Mouse (Mus musculus) forebrain, embryonic 15.5 days (tissue): ENCODE data around the gene Lclat1. TPM values are rescaled to one million over a fixed set of nuclear protein-coding genes. Genes with fewer than 3 reads are reported as not detected.
"Not testable (repeated sequence)": the region's sequence is repeated elsewhere in the genome, so short reads cannot be mapped to it uniquely, and the experiment has no call there.

Source experiments
- ATAC-seq: fragments of 200-750 bp; cut with Nextera tagmentation; replicated peaks from 2 replicates; pipeline ENCODE4 v1.8.0; 2017; ENCODE audit warnings: mild to moderate bottlenecking, moderate TSS enrichment, moderate library complexity
- H3K27ac ChIP-seq: fragments of 300-500 bp; sonication (generic); replicated peaks from 2 replicates; pipeline ENCODE4 v1.5.1; 2015; ENCODE audit warnings: mild to moderate bottlenecking, inconsistent platforms
- H3K27me3 ChIP-seq: fragments of 300-500 bp; sonication (generic); 2 replicates; pipeline ENCODE4 v1.6.1; 2015; ENCODE audit warnings: inconsistent platforms
- H3K36me3 ChIP-seq: fragments of 300-500 bp; sonication (generic); 2 replicates; pipeline ENCODE4 v1.6.1; 2015; ENCODE audit warnings: mild to moderate bottlenecking, inconsistent platforms
- H3K4me1 ChIP-seq: fragments of 300-500 bp; sonication (generic); 2 replicates; pipeline ENCODE4 v1.6.1; 2015; ENCODE audit warnings: inconsistent platforms
- H3K4me2 ChIP-seq: fragments of 300-500 bp; sonication (generic); replicated peaks from 2 replicates; pipeline ENCODE4 v1.6.1; 2015; ENCODE audit warnings: mild to moderate bottlenecking, inconsistent platforms
- H3K4me3 ChIP-seq: fragments of 300-500 bp; sonication (generic); 2 replicates; pipeline ENCODE4 v1.5.1; 2015; ENCODE audit warnings: mild to moderate bottlenecking, inconsistent platforms
- H3K9ac ChIP-seq: fragments of 300-500 bp; sonication (generic); replicated peaks from 2 replicates; pipeline ENCODE4 v1.6.1; 2015; ENCODE audit warnings: mild to moderate bottlenecking, inconsistent platforms
- H3K9me3 ChIP-seq: fragments of 300-500 bp; sonication (generic); 2 replicates; pipeline ENCODE4 v1.6.1; 2016; ENCODE audit warnings: inconsistent platforms
- WGBS: fragments of 180-500 bp; shearing (Covaris S2); methylation state at CpG from one replicate; pipeline ENCODE4 v1.1.7; 2015; ENCODE audit warnings: mixed read lengths; 5-methylcytosine and 5-hydroxymethylcytosine counted together
- polyA plus RNA-seq: library from polyadenylated mRNA; unstranded; fragments of >200 nt; fragmentation: Nextera tagmentation; extraction: Ambion mirVana; gene quantifications from 2 replicates; pipeline ENCODE4 v1.2.1, GENCODE M21; 2015

The Lclat1 gene
- polyA plus RNA-seq, 1 experiment from 2014 or later, result 7.9 TPM

DNA sequence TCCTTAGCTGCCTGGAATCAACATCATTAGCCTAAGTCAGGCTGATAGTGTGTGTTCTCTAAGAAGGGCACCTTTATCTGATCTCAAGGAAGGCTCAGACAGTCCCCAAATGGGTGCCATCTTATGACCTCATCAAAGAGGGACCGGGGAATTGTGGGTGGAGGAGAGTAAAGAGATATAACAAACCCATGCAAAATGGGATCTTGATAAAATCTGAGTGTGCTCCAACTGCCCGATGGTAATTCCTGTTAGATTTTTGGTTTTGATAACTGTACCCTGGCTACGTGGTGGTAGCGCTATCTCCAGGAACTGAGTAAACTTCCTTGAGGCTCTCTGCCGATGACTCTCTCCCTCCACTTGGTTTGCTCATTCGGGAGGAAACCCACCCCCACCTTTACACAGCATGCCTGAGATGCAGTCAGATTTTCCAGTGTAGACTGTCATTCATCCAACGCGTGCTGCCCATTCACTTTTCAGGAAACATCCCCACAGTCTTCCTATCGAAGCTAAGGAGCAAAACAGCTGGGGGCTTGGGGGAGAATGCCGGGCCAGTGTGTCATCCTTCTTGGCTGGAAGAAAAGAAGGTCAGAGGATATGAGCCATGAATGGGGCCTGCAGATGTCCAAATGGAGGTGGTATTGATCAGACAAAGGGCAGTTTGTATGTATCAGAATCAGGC lies 145.6 kb downstream of the Lclat1 start:
- H3K4me2 ChIP-seq, result no peak overlapping the region
- H3K4me1 ChIP-seq, result no peaks in the 10 kb centered on the region
- H3K4me3 ChIP-seq, result no peak overlapping the region
- no peak for ATAC-seq
- WGBS, result 88% methylated on average over 10 of the region's 10 CpGs
- no peak overlapping the region for H3K9ac ChIP-seq
- H3K9me3 ChIP-seq, result no peaks in the 10 kb centered on the region
- no peak overlapping the region for H3K27ac ChIP-seq
- H3K27me3 ChIP-seq, result no peaks in the 10 kb centered on the region
- H3K36me3 ChIP-seq, result no peaks in the 10 kb centered on the region

DNA sequence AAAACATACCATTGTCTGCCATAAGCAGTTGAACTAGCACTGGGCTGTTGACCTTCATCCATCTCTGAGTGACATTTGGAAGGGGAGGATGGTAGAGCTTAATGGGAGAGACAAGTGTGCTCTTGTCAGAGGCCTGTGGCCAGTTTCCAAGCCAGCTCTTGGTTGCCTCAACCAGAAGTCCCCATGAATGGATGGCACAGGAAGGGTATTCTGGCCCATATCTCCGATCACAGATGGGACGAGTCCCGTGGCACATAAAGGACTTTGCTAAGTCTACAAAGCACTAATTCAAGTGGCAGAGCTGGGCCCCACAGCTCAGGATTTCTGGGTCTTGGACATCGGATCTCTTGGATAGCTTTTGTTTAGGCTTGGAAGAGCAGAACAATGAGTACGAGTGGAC lies 148.0 kb downstream of the Lclat1 start:
- H3K4me2 ChIP-seq, result no peak overlapping the region
- no peak for ATAC-seq
- no peaks in the 10 kb centered on the region for H3K4me1 ChIP-seq
- WGBS, result 79% methylated on average over 5 of the region's 5 CpGs
- no peak overlapping the region for H3K9ac ChIP-seq
- H3K9me3 ChIP-seq, result no peaks in the 10 kb centered on the region
- no peaks in the 10 kb centered on the region for H3K27me3 ChIP-seq
- no peak overlapping the region for H3K4me3 ChIP-seq
- no peak overlapping the region for H3K27ac ChIP-seq
- no peaks in the 10 kb centered on the region for H3K36me3 ChIP-seq

DNA sequence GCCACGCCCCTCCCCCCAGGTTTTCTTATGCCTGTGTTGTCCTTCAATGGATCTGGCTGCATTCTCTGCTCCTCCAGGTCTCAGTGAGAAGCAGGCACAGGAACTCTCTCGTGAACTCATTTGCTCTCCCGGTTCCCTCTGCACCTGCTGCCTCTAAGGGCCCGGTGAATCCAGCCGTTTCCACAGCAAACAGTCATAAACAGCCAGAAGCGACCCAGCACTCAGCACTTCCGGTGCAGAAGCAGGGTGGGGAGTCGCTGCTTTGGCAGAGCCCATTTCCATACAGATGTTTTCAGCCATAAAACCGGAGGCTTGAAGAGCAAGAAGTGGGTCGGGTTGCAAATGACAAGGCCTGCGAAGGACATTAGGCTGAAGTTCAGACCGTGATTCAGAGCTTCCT lies 150.8 kb downstream of the Lclat1 start:
- Histone ChIP-seq H3K27ac (no peak overlapping the region), H3K36me3 (no peaks in the 10 kb centered on the region), H3K9ac (no peak overlapping the region), H3K4me1 (no peaks in the 10 kb centered on the region), H3K4me2 (no peak overlapping the region), H3K4me3 (no peak overlapping the region), H3K9me3 (no peaks in the 10 kb centered on the region), H3K27me3 (no peaks in the 10 kb centered on the region)
- WGBS, result 62% methylated on average over 12 of the region's 12 CpGs
- ATAC-seq, result no peak

DNA sequence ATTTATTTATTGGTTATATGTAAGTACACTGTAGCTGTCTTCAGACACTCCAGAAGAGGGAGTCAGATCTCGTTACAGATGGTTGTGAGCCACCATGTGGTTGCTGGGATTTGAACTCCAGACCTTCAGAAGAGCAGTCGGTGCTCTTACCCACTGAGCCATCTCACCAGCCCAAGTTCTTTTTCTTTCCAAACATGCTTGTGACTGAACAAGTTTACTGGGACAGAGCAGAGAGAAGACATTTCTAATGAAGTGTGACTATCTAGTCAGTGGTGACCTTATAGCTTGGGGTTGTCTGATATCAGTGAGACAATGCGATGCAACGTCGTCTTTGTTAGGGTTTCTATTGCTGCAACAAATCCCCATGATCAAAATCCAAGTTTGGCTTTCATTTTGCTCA lies 151.5 kb downstream of the Lclat1 start:
- not testable (repeated sequence) for H3K4me3 ChIP-seq, H3K9ac ChIP-seq, H3K27ac ChIP-seq, H3K9me3 ChIP-seq, ATAC-seq, H3K27me3 ChIP-seq, H3K36me3 ChIP-seq, H3K4me1 ChIP-seq, H3K4me2 ChIP-seq
- 95% methylated on average over 5 of the region's 5 CpGs for WGBS

DNA sequence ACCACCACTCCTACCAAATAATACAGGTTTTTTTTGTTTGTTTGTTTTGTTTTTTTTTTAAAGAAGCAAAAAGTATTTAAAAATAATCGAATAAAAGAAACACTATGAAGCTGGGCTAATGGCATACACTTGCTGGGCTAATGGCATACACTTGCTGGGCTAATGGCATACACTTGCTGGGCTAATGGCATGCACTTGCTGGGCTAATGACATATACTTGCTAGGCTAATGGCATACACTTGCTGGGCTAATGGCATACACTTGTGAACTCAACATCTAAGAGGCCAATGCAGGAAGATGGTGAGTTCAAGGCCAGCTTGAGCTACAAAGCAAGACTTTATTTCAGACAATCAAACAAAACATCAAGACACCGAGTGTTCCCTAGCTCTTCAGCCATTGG lies 154.8 kb downstream of the Lclat1 start:
- Histone ChIP-seq H3K27me3 (no peaks in the 10 kb centered on the region), H3K9ac (no peak overlapping the region), H3K4me3 (no peak overlapping the region), H3K36me3 (no peaks in the 10 kb centered on the region), H3K4me2 (no peak overlapping the region), H3K27ac (no peak overlapping the region), H3K4me1 (no peaks in the 10 kb centered on the region), H3K9me3 (no peaks in the 10 kb centered on the region)
- 92% methylated on average over 2 of the region's 2 CpGs for WGBS
- ATAC-seq, result no peak

DNA sequence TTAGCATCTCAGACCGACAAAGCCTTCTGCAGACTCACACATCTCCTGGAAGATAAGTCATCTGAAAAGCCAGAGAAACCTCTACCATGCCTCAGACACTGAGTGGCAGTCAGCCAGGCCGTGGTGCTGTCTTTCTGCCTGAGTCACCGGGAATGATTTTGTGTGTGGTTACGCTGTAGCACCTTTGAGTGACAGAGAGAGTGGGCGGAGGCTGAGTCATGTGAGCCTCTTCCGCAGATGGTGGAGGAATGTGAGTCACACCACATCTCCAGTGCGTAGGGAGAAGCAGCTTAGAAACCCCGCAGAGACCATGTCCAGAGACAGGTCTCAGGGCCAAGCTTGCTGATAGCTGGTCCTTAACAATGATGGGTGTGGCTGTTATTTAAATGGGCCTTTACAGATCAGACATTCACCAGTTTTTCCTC lies 155.3 kb downstream of the Lclat1 start:
- ATAC-seq, result no peak

DNA sequence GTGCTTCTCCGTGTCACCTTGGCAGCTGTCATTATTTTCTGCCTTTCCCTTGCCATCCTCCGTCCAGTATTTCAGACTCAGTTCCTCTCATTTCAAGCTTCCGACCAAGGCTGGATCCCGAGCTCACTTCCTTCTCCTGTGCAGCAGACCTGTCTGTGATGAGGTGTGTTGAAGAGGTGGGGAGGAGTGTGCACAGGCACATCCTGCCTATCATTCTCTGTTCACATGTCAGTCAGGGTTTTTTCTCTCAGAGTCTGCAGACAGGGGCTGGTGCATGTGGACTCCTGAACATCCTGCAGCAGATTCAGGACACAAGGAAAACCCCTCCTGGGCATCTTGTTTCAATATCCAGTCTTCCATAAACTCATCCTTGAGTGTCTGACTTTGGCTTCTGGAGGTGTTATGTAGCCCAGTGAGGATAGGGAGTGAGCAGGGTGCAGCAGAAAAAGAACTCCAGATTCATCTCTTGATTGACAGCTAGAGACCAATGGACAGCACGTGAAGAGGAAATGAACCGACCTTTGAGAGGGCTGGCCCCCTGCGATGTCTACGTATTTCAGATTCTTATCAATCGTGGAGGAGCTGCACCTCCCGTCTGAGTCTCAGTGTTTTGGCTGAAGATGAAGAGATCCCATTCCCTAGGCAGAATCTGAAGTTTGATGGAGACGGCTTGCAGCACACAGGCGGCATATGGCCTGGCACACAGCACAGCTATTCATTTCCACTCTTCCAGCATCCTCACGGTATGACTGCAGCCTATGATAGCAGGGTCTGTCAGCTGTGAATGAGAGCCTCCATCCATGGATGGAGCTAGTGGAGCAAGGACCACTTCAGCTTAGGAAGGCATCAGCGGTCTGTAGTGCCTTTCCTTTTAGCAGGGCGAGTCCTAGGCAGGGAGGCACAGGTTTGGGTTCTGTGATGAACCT lies 163.3 kb downstream of the Lclat1 start:
- no peak overlapping the region for H3K4me2 ChIP-seq
- ATAC-seq, result peak; percentile 80
- H3K27me3 ChIP-seq, result no peaks in the 10 kb centered on the region
- H3K27ac ChIP-seq, result peak overlapping the region; percentile 57; the same call in 1 of the 2 replicates
- WGBS, result 70% methylated on average over 15 of the region's 15 CpGs
- H3K36me3 ChIP-seq, result no peaks in the 10 kb centered on the region
- H3K9ac ChIP-seq, result no peak overlapping the region
- H3K4me3 ChIP-seq, result no peak overlapping the region
- peaks cover 3% of the 10 kb centered on the region; the same call in 1 of the 2 replicates for H3K4me1 ChIP-seq
- H3K9me3 ChIP-seq, result no peaks in the 10 kb centered on the region

More for the DNA sequence above, 155.3 kb downstream of the Lclat1 start:
- H3K9ac ChIP-seq, result no peak overlapping the region
- H3K9me3 ChIP-seq, result no peaks in the 10 kb centered on the region
- H3K4me2 ChIP-seq, result no peak overlapping the region
- no peaks in the 10 kb centered on the region for H3K27me3 ChIP-seq
- no peaks in the 10 kb centered on the region for H3K4me1 ChIP-seq
- WGBS, result 89% methylated on average over 8 of the region's 8 CpGs
- H3K4me3 ChIP-seq, result no peak overlapping the region
- H3K36me3 ChIP-seq, result no peaks in the 10 kb centered on the region
- H3K27ac ChIP-seq, result no peak overlapping the region

DNA sequence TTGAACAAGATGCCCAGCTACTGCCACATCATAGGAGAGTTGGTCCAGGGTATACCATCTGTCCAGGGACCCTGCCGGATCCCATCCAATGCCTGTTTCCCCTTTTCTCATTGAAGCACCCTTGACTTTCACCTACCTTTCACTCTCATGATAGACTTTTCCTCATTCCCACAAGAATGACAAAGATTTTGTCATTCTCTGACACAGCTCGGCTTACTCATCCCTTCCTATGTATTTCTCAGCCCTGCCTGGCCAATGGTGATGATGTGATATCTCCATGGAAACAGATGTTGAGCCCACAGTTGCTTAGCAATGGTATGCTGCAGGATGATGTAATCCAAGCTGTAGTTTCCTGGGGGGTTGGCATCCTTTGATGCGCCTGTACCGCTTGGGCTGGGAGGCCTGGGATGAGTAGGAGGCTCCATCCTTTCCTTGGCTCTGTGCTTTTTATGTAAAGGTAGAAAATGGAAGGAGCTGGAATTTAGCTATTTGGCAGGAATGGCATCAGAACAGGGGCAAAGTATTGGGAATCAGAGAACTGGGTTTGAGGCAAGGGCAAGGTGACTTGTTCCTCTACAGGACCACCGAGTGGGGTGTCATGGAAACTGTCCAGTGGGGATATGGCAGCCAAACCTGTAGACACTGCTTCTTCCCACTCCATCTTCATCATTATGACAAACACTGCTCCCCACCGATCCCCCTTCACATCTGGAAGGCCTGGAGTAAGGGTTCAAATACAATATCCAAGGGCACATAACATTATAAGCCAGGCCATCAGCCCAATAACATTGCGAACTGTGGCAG lies 164.2 kb downstream of the Lclat1 start:
- 78% methylated on average over 7 of the region's 7 CpGs for WGBS

DNA sequence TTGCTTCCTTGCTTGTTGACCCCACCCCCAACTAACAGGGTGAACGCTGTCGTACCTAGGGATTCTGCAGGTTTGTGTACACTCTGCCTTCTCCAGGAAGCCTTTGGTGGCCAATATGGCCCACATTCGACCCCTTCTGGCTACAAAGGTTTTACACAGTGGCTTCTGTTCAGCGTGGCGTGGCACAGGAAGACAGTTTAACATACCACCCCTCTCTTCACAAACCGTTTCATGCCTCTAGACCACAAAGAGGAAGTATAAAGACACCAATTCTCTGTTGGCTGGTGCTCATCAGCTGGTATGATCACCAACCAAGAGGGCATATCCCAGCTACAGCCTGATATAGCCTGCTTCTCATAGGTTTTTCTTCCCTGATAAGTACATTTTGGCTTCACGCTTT lies 166.0 kb downstream of the Lclat1 start:
- ATAC-seq, result no peak
- no peak overlapping the region for H3K9ac ChIP-seq
- WGBS, result 84% methylated on average over 7 of the region's 7 CpGs

More for the DNA sequence above, 164.2 kb downstream of the Lclat1 start:
- Histone ChIP-seq H3K27me3 (no peaks in the 10 kb centered on the region), H3K27ac (peak overlapping the region; percentile 57; the same call in 1 of the 2 replicates), H3K9ac (no peak overlapping the region), H3K36me3 (no peaks in the 10 kb centered on the region), H3K4me2 (no peak overlapping the region), H3K4me1 (peaks cover 3% of the 10 kb centered on the region; the same call in 1 of the 2 replicates), H3K9me3 (no peaks in the 10 kb centered on the region), H3K4me3 (no peak overlapping the region)
- peak; percentile 88 for ATAC-seq

DNA sequence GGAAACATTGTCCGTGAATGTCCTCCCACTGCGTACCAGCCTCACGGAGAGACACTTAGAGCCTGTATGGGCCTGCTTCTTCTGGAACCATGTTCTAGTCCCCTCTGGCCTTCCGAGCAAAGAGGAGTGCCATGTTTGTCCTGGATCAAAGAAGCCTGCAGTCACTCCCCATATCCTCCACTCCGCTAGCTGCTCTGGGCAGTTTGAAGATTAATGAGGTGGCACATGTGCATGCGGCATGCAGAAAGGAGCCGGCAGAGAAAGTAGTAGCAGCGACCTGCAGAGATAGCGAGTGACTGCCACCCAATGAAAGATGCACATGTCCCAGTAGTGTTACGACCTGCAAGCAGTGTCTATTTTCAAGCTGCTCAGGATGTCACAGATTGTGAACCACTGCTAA lies 167.3 kb downstream of the Lclat1 start:
- no peak overlapping the region for H3K4me2 ChIP-seq
- no peaks in the 10 kb centered on the region for H3K9me3 ChIP-seq
- H3K36me3 ChIP-seq, result no peaks in the 10 kb centered on the region
- no peak overlapping the region for H3K9ac ChIP-seq
- H3K27me3 ChIP-seq, result no peaks in the 10 kb centered on the region
- no peak overlapping the region for H3K4me3 ChIP-seq
- peaks cover 3% of the 10 kb centered on the region; the same call in 1 of the 2 replicates for H3K4me1 ChIP-seq
- 91% methylated on average over 10 of the region's 10 CpGs for whole genome bisulfite sequencing
- no peak overlapping the region for H3K27ac ChIP-seq
- no peak for ATAC-seq

More for the DNA sequence above, 166.0 kb downstream of the Lclat1 start:
- H3K4me2 ChIP-seq, result no peak overlapping the region
- no peaks in the 10 kb centered on the region for H3K9me3 ChIP-seq
- H3K27me3 ChIP-seq, result no peaks in the 10 kb centered on the region
- no peak overlapping the region for H3K4me3 ChIP-seq
- H3K36me3 ChIP-seq, result no peaks in the 10 kb centered on the region
- H3K27ac ChIP-seq, result no peak overlapping the region
- H3K4me1 ChIP-seq, result peaks cover 3% of the 10 kb centered on the region; the same call in 1 of the 2 replicates

DNA sequence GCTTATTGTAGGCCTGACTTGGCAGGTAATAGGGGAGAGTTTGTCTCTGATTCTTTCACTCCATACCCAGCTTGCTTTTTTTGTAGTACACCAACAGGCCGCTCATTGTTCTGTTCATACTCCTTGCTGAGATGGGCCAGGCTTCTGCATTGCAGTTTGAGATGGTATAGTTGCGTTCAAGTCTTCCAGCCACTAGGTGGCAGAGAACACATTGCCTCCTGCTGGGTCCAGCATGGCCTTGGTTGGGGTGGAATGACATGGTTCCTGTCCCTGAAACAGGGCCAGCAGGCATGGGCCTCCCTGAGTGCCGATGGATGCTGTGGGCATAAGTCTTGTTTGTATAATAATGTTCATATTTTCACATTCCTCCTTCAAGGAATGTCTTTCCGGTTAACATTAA lies 170.0 kb downstream of the Lclat1 start:
- Histone ChIP-seq H3K4me2 (no peak overlapping the region), H3K36me3 (no peaks in the 10 kb centered on the region), H3K4me1 (no peaks in the 10 kb centered on the region), H3K27ac (no peak overlapping the region), H3K9ac (no peak overlapping the region), H3K4me3 (no peak overlapping the region), H3K9me3 (no peaks in the 10 kb centered on the region), H3K27me3 (no peaks in the 10 kb centered on the region)
- ATAC-seq, result no peak
- 93% methylated on average over 4 of the region's 4 CpGs for WGBS

DNA sequence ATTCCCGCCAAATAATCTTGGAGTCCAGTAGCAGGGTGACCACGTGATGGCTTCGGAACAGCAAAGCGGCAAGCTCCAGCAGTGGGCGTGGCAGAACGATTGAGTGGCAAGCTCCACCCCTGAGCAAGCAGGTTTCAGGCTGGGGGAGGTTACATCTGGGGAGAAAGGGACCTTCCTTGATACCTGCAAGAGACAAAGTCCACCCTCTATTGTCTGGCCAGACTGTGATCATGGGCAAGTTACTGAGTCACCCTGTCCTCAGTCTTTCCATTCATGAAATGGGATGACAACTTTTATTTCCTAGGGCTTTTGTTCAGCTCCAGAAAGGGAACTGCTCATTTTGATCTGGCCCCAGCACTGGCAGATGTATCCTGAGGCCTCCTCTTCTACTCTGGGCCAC lies 174.9 kb downstream of the Lclat1 start:
- H3K27ac ChIP-seq, H3K4me1 ChIP-seq, H3K4me2 ChIP-seq, H3K27me3 ChIP-seq, H3K36me3 ChIP-seq, H3K4me3 ChIP-seq, H3K9ac ChIP-seq, ATAC-seq, H3K9me3 ChIP-seq: not testable (repeated sequence)
- 68% methylated on average over 6 of the region's 6 CpGs for WGBS
